Mouse (Mus musculus) stomach, embryonic 16.5 days (tissue): ENCODE results near the gene Ccnk. TPM values are rescaled to one million over a fixed set of nuclear protein-coding genes. Genes with fewer than 3 reads are reported as not detected.
A peak's percentile ranks its signal among the peaks of the same experiment; 100 is the strongest.

ENCODE experiments used
- ATAC-seq: fragments of 200-750 bp; cut with Nextera tagmentation; 2 replicates; pipeline ENCODE4 v1.8.0; 2017; ENCODE audit warnings: moderate number of reproducible peaks, moderate TSS enrichment; ENCODE audit not compliant: insufficient read depth, low FRiP score
- H3K27ac ChIP-seq: fragments of 300-500 bp; sonication (generic); 2 replicates; pipeline ENCODE4 v1.5.1; 2014; ENCODE audit warnings: low read length
- H3K27me3 ChIP-seq: fragments of 300-500 bp; sonication (generic); 2 replicates; pipeline ENCODE4 v1.6.1; 2014; ENCODE audit warnings: low read length, control low read depth, mixed read lengths; ENCODE audit not compliant: control insufficient read depth, insufficient read depth
- H3K36me3 ChIP-seq: fragments of 300-500 bp; sonication (generic); 2 replicates; pipeline ENCODE4 v1.6.1; 2014; ENCODE audit warnings: low read length; ENCODE audit not compliant: control insufficient read depth, insufficient read depth
- H3K4me1 ChIP-seq: fragments of 300-500 bp; sonication (generic); 2 replicates; pipeline ENCODE4 v1.6.1; 2014; ENCODE audit warnings: low read length, control low read depth, mixed read lengths; ENCODE audit not compliant: control insufficient read depth, insufficient read depth
- H3K4me2 ChIP-seq: fragments of 300-500 bp; sonication (generic); 2 replicates; pipeline ENCODE4 v1.6.1; 2014; ENCODE audit warnings: low read depth, low read length, mixed read lengths
- H3K4me3 ChIP-seq: fragments of 300-500 bp; sonication (generic); replicated peaks from 2 replicates; pipeline ENCODE4 v1.5.1; 2014; ENCODE audit warnings: mild to moderate bottlenecking, low read length
- H3K9ac ChIP-seq: fragments of 300-500 bp; sonication (generic); 2 replicates; pipeline ENCODE4 v1.6.1; 2014; ENCODE audit warnings: low read length
- H3K9me3 ChIP-seq: fragments of 300-500 bp; sonication (generic); replicated peaks from 2 replicates; pipeline ENCODE4 v1.6.1; 2016; ENCODE audit warnings: low read length, control low read depth; ENCODE audit not compliant: control insufficient read depth
- WGBS: fragments of 180-500 bp; shearing (Covaris S2); extraction: QIAGEN DNeasy Blood & Tissue Kit; methylation state at CpG from one replicate; pipeline ENCODE4 v1.1.7; 2014; 5-methylcytosine and 5-hydroxymethylcytosine counted together
- polyA plus RNA-seq: library from polyadenylated mRNA; unstranded; fragments of >200 nt; fragmentation: Nextera tagmentation; extraction: Ambion mirVana; gene quantifications from 2 replicates; pipeline ENCODE4 v1.2.1, GENCODE M21; 2015

Gene Ccnk
- polyA plus RNA-seq, 1 experiment from 2014 or later, result 2.5 TPM

- Histone ChIP-seq H3K9me3 (no peaks in the 10 kb centered on the region), H3K4me2 (peak overlapping the region; percentile 28), H3K27ac (peak overlapping the region; percentile 81), H3K4me1 (peaks cover 59% of the 10 kb centered on the region), H3K36me3 (no peaks in the 10 kb centered on the region), H3K4me3 (no peak overlapping the region), H3K9ac (peak overlapping the region; percentile 58), H3K27me3 (no peaks in the 10 kb centered on the region)
- WGBS, result 2% methylated on average over 8 of the region's 8 CpGs
- ATAC-seq, result peak; percentile 67
These were observed 65.4 kb downstream of the Ccnk start for GRCm38 (mm10) chr12:108244778-108245177.

DNA sequence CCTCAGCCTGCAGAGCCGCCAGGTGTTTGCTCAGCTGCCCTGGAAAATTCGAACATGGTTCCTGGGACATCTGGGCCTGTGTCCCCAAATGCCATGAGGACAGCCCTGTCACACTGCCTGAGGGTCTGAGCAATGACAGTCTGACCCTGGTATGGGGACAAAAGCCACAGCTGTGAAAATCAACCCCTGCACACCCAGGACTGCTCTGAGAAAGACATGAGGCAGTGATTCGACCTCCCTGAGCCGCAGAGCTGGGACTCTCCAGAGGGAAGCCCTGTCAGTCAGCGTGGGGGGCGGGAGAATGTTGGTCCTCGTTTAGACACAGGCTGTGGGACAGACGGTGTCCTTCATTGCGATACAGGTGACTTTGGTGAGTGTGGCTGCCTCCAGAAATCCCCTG is 66.2 kb downstream of the Ccnk start:
- H3K36me3 ChIP-seq, result no peaks in the 10 kb centered on the region
- peak overlapping the region; percentile 81; the same call in 1 of the 2 replicates for H3K27ac ChIP-seq
- H3K9me3 ChIP-seq, result no peaks in the 10 kb centered on the region
- H3K27me3 ChIP-seq, result no peaks in the 10 kb centered on the region
- 54% methylated on average over 9 of the region's 9 CpGs for WGBS
- peaks cover 56% of the 10 kb centered on the region for H3K4me1 ChIP-seq
- H3K9ac ChIP-seq, result peak overlapping the region; percentile 21; the same call in 1 of the 2 replicates
- H3K4me3 ChIP-seq, result no peak overlapping the region
- no peak overlapping the region for H3K4me2 ChIP-seq
- no peak for ATAC-seq

GRCm38 (mm10) chr12:108246759-108247500 is 67.6 kb downstream of the Ccnk start:
- no peak overlapping the region for H3K9ac ChIP-seq
- no peaks in the 10 kb centered on the region for H3K9me3 ChIP-seq
- H3K4me2 ChIP-seq, result no peak overlapping the region
- WGBS, result 69% methylated on average over 10 of the region's 10 CpGs
- H3K27ac ChIP-seq, result peak overlapping the region; percentile 55; the same call in 1 of the 2 replicates
- peak; percentile 63; the same call in 1 of the 2 replicates for ATAC-seq
- no peaks in the 10 kb centered on the region for H3K36me3 ChIP-seq
- H3K4me3 ChIP-seq, result no peak overlapping the region
- H3K27me3 ChIP-seq, result no peaks in the 10 kb centered on the region
- peaks cover 53% of the 10 kb centered on the region for H3K4me1 ChIP-seq

- H3K27ac ChIP-seq, result no peak overlapping the region
- H3K36me3 ChIP-seq, result no peaks in the 10 kb centered on the region
- H3K4me1 ChIP-seq, result peaks cover 69% of the 10 kb centered on the region
- WGBS, result 89% methylated on average over 8 of the region's 8 CpGs
- H3K4me3 ChIP-seq, result no peak overlapping the region
- H3K27me3 ChIP-seq, result no peaks in the 10 kb centered on the region
- no peak overlapping the region for H3K9ac ChIP-seq
- no peak for ATAC-seq
- no peak overlapping the region for H3K4me2 ChIP-seq
- H3K9me3 ChIP-seq, result no peaks in the 10 kb centered on the region
These were observed 69.6 kb downstream of the Ccnk start for GRCm38 (mm10) chr12:108249019-108249418.

GRCm38 (mm10) chr12:108249522-108249921 is 70.1 kb downstream of the Ccnk start:
- no peaks in the 10 kb centered on the region for H3K9me3 ChIP-seq
- WGBS, result 44% methylated on average over 10 of the region's 10 CpGs
- H3K4me1 ChIP-seq, result peaks cover 64% of the 10 kb centered on the region
- no peaks in the 10 kb centered on the region for H3K36me3 ChIP-seq
- no peaks in the 10 kb centered on the region for H3K27me3 ChIP-seq
- peak overlapping the region; percentile 13; the same call in 1 of the 2 replicates for H3K4me2 ChIP-seq
- H3K9ac ChIP-seq, result no peak overlapping the region
- ATAC-seq, result no peak
- H3K27ac ChIP-seq, result no peak overlapping the region; the same call in 1 of the 2 replicates
- H3K4me3 ChIP-seq, result no peak overlapping the region

- Histone ChIP-seq H3K27me3 (no peaks in the 10 kb centered on the region), H3K4me1 (peaks cover 57% of the 10 kb centered on the region), H3K9me3 (no peaks in the 10 kb centered on the region), H3K4me2 (0 out of 2 replicates have a peak overlapping the region, but pooled peaks have one; percentile 24), H3K36me3 (no peaks in the 10 kb centered on the region), H3K27ac (peak overlapping the region; percentile 88; the same call in 1 of the 2 replicates), H3K9ac (no peak overlapping the region), H3K4me3 (no peak overlapping the region)
- ATAC-seq, result peak; percentile 54; the same call in 1 of the 2 replicates
- WGBS, result 76% methylated on average over 31 of the region's 31 CpGs
These were observed 71.8 kb downstream of the Ccnk start for GRCm38 (mm10) chr12:108251034-108251792.

DNA sequence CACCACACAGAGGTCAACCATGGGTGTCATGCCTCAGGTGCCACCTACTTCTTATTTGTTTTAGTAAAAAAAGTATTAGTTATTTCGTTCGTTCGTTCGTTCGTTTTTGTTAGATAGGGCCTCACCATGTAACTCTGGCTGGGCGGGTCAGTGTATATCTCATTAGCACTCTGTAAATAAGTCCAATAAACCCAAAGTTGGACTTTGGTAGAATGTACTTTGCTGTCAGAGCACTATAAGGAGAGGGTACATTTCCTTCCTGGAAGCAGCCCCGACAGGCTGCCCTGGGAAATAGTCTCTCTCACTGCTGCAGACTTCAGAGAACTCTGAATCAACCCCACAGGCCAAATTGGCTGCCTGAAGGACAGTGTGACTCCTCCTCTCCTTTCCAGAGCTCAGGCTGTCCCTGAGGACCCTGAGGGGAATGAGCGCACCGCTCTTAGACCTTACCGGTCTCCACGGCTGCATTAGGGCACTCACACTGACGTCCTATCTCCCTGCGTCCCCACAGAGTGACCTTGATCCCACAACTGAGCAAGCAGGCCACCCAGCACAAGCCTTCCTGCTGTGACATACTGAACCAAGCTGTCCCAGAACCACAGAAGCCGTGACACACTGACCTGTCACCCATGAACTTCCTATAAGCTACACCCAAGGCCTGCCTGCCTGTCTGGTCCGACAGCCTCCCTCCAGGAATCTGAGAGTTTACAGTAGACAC is 72.6 kb downstream of the Ccnk start:
- 58% methylated on average over 15 of the region's 15 CpGs for WGBS
- Histone ChIP-seq H3K9ac (no peak overlapping the region; the same call in 1 of the 2 replicates), H3K9me3 (no peaks in the 10 kb centered on the region), H3K36me3 (no peaks in the 10 kb centered on the region), H3K4me2 (0 out of 2 replicates have a peak overlapping the region, but pooled peaks have one; percentile 24), H3K4me1 (peaks cover 56% of the 10 kb centered on the region), H3K4me3 (no peak overlapping the region), H3K27ac (peak overlapping the region; percentile 88), H3K27me3 (no peaks in the 10 kb centered on the region)
- peak; percentile 54; the same call in 1 of the 2 replicates for ATAC-seq
